Mouse (Mus musculus): ENCODE measurements at regions not wholly inside any gene's neighbourhood (a gene's known extent, or its start where the extent isn't known, plus 50 kb on each side); places are given as distances from the start of the nearest gene placed in this dataset.
A peak's percentile ranks its signal among the peaks of the same experiment; 100 is the strongest.

DNA sequence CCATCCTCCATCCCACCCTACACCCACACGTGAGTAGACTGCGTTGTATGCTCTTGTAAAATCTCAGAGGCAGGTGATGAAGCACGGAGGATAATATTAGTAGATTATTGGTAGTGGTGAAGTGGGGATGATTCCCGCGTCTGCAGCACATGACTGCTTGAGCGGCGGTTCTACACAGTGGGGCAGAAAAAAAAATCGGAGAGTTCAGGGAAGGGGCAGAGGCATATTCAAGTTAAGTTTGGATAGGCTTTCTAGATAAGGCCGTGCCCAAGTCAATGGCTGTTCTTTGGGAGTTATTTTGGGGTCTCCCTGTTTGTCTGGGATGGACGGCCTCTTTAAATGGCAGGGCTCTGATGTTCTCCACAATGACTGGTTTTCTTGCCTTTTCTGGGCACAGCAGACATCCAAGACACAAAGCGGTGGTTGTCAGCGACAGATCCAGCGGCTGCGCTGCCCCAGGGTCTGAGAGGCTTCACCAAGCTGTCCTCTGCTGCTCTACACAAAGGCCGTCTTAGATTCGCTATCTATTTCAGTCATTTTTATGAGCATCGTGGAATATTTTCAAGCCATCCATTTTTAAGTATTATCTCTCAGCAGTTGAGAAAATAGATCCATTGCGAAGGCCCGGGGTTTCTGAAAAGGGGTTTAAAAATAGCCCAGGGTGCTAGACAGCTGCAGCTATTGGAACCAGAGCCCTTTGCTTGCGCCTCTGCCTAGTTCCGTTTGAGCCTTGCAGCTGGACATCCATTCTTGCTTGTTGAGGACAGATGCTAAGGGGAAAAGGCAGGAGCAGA lies 284.6 kb downstream of the Gm49356 start:
- peak; percentile 68 for DNase-seq (ENCODE audit: low read depth)
- TF ChIP-seq CTCF (IDR thresholded peaks at IDR 0.05; ENCODE audit: borderline replicate concordance, extremely low read depth, insufficient read depth, insufficient read length) (no peak), POLR2A (IDR thresholded peaks at IDR 0.05; ENCODE audit: borderline replicate concordance, extremely low read depth, insufficient read depth, insufficient read length, poor library complexity, severe bottlenecking) (no peak)

GRCm38 (mm10) chr15:59174246-59174751 lies 285.2 kb downstream of the Gm49356 start:
- TF ChIP-seq CTCF (IDR thresholded peaks at IDR 0.05; ENCODE audit: borderline replicate concordance, extremely low read depth, insufficient read depth, insufficient read length) (no peak), POLR2A (IDR thresholded peaks at IDR 0.05; ENCODE audit: borderline replicate concordance, extremely low read depth, insufficient read depth, insufficient read length, poor library complexity, severe bottlenecking) (no peak)
- peak; percentile 77 for DNase-seq (ENCODE audit: low read depth)

DNA sequence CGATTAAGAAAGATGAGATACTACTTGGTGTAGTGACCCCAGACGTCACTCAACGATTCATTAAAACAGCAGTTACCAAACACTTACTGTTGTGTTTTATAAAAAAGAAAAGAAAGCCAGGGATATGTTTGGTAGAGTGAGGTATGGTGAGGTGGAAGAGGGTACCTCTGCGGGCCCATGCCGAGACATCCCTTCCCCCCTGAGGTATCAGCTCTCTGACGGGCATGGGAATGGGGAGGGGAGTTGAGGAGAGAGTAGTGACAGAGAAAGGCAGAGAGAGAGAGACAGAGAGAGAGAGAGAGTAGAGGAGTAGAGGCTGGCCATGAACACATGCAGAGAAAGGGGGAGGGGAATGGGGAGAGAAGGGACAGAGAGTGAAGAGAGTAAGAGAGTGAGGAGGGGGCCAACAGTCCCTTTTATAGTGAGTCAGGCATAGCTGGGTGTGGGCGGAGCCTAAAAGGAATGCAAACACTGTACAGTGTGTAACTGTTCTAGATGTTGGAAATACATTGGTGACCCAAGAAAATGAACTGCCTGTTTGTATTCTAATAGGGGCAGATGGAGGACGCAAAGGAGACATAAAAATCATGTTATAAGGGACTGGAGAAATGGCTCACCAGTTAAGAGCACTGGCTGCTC lies 285.9 kb downstream of the Gm49356 start:
- TF ChIP-seq POLR2A (IDR thresholded peaks at IDR 0.05; ENCODE audit: borderline replicate concordance, extremely low read depth, insufficient read depth, insufficient read length, poor library complexity, severe bottlenecking) (no peak), CTCF (IDR thresholded peaks at IDR 0.05; ENCODE audit: borderline replicate concordance, extremely low read depth, insufficient read depth, insufficient read length) (no peak)
- DNase-seq (ENCODE audit: low read depth): no peak

- TF ChIP-seq CTCF (IDR thresholded peaks at IDR 0.05; ENCODE audit: borderline replicate concordance, extremely low read depth, insufficient read depth, insufficient read length): no peak
- no peak for TF ChIP-seq POLR2A (IDR thresholded peaks at IDR 0.05; ENCODE audit: borderline replicate concordance, extremely low read depth, insufficient read depth, insufficient read length, poor library complexity, severe bottlenecking)
- no peak for DNase-seq (ENCODE audit: low read depth)
Observed at GRCm38 (mm10) chr15:59180076-59180475, 291.0 kb downstream of the Gm49356 start.

DNA sequence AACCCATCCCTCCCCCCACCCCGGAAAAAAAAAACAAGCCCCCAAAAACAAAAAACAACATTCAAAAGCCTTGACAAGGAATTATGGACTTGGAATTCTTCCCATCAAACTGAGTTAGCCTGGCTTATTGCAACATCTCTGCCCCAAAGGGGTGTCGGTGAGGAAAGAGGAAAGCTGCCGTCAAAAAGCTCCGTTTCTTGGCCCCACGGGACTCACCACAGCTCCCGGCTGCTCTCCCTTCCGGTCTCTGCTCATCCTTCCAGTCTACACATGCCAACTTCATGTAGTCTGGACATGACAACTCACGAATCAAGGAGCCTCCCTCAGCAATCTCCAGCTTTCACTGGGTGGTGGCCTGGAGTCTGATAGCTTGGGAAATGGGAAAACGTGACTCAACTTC lies 295.4 kb downstream of the Gm49356 start:
- no peak for TF ChIP-seq CTCF (IDR thresholded peaks at IDR 0.05; ENCODE audit: borderline replicate concordance, extremely low read depth, insufficient read depth, insufficient read length)
- TF ChIP-seq POLR2A (IDR thresholded peaks at IDR 0.05; ENCODE audit: borderline replicate concordance, extremely low read depth, insufficient read depth, insufficient read length, poor library complexity, severe bottlenecking): no peak
- DNase-seq (ENCODE audit: low read depth): no peak

- TF ChIP-seq CTCF (IDR thresholded peaks at IDR 0.05; ENCODE audit: borderline replicate concordance, extremely low read depth, insufficient read depth, insufficient read length): no peak
- TF ChIP-seq POLR2A (IDR thresholded peaks at IDR 0.05; ENCODE audit: borderline replicate concordance, extremely low read depth, insufficient read depth, insufficient read length, poor library complexity, severe bottlenecking): no peak
- no peak for DNase-seq (ENCODE audit: low read depth)
Observed at GRCm38 (mm10) chr15:59187566-59187965, 298.5 kb downstream of the Gm49356 start.

- no peak for TF ChIP-seq POLR2A (IDR thresholded peaks at IDR 0.05; ENCODE audit: borderline replicate concordance, extremely low read depth, insufficient read depth, insufficient read length, poor library complexity, severe bottlenecking)
- no peak for TF ChIP-seq CTCF (IDR thresholded peaks at IDR 0.05; ENCODE audit: borderline replicate concordance, extremely low read depth, insufficient read depth, insufficient read length)
- peak; percentile 58 for DNase-seq (ENCODE audit: low read depth)
Observed at GRCm38 (mm10) chr15:59188371-59188770, 299.3 kb downstream of the Gm49356 start.

DNA sequence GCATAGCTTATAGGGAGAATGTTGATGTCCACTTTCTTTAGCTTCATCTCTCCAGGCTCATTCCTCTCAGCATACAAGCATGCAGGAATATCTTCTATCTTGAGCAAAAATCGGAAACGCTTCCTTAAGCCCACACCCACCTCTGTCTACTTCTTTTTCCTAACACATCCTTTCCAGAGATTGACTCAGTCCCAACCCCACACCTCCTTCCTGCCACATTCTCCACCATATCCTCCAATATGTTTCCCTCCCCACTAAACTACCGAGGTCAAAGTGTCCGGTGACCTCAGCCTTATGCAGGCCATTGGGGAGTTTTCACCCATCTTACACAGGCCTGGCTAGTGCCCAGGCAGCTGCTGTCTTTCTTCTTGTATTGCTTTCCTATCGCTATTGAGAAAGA lies 301.4 kb downstream of the Gm49356 start:
- DNase-seq (ENCODE audit: low read depth): no peak
- no peak for TF ChIP-seq CTCF (IDR thresholded peaks at IDR 0.05; ENCODE audit: borderline replicate concordance, extremely low read depth, insufficient read depth, insufficient read length)
- TF ChIP-seq POLR2A (IDR thresholded peaks at IDR 0.05; ENCODE audit: borderline replicate concordance, extremely low read depth, insufficient read depth, insufficient read length, poor library complexity, severe bottlenecking): no peak

DNA sequence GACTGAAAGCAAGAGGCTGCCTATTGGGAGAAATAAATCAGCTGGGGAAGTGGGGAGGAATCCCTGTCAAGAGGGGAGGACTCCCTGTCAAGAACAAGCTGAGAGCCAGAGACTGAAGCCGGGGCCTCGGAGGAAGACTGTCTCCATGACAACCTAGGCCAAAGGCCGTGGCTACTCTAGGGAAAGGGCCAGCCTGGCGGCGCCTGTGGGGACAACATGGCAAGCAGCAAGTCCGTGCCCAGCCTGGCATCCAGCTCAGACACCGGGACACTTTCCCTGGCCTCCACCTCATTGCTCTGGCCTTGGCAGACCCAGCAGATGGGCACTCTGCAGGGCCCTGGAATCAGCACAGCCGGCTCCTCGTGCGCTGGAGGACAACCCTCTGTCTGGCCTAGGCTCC lies 305.3 kb downstream of the Gm49356 start:
- TF ChIP-seq POLR2A (IDR thresholded peaks at IDR 0.05; ENCODE audit: borderline replicate concordance, extremely low read depth, insufficient read depth, insufficient read length, poor library complexity, severe bottlenecking): no peak
- no peak for TF ChIP-seq CTCF (IDR thresholded peaks at IDR 0.05; ENCODE audit: borderline replicate concordance, extremely low read depth, insufficient read depth, insufficient read length)
- peak; percentile 31 for DNase-seq (ENCODE audit: low read depth)

- DNase-seq (ENCODE audit: low read depth): peak; percentile 15
- TF ChIP-seq CTCF (IDR thresholded peaks at IDR 0.05; ENCODE audit: borderline replicate concordance, extremely low read depth, insufficient read depth, insufficient read length) (no peak), POLR2A (IDR thresholded peaks at IDR 0.05; ENCODE audit: borderline replicate concordance, extremely low read depth, insufficient read depth, insufficient read length, poor library complexity, severe bottlenecking) (no peak)
Observed at GRCm38 (mm10) chr15:59196351-59196750, 307.3 kb downstream of the Gm49356 start.

- no peak for TF ChIP-seq POLR2A (IDR thresholded peaks at IDR 0.05; ENCODE audit: borderline replicate concordance, extremely low read depth, insufficient read depth, insufficient read length, poor library complexity, severe bottlenecking)
- no peak for TF ChIP-seq CTCF (IDR thresholded peaks at IDR 0.05; ENCODE audit: borderline replicate concordance, extremely low read depth, insufficient read depth, insufficient read length)
- DNase-seq (ENCODE audit: low read depth): peak; percentile 85
Observed at GRCm38 (mm10) chr15:59197455-59198391, 308.6 kb downstream of the Gm49356 start.

Data from brain, embryonic 14.5 days (tissue).